ENCODE assay signal across 19 mouse cellular contexts in genomic region chr5:23214646-23215045, GRCm38 (mm10).
"Had no signal": no experiment of that assay in that cellular context is flagged by ENCODE, and none has a peak within 500 bp of the region (broad histone marks: within the 10 kb centered on the region; RNA-seq: fewer than 3 reads in every experiment).

No protein-coding gene starts in this region.

- ATAC-seq: liver, postnatal 0 days; lung, postnatal 0 days; midbrain, embryonic 16.5 days had no signal

- DNase-seq: liver, postnatal 0 days; lung, adult 2 months; lung, postnatal 4 days; midbrain, embryonic 14.5 days; retina, postnatal 1 day; right cerebral cortex, adult 18-20 months; right cerebral cortex, postnatal 25 days; right cerebral cortex, postnatal 4 days; spleen, adult 18-20 months; thymus, adult 2 months; thymus, postnatal 25 days; thymus, postnatal 4 days had no signal

- H3K27me3 ChIP-seq: lung, embryonic 15.5 days; midbrain, embryonic 12.5 days; neural tube, embryonic 13.5 days; neural tube, embryonic 15.5 days; stomach, embryonic 15.5 days had no signal
